Mouse (Mus musculus) olfactory bulb, adult 2 months (tissue): ENCODE measurements at regions not wholly inside any gene's neighbourhood (a gene's known extent, or its start where the extent isn't known, plus 50 kb on each side); places are given as distances from the start of the nearest gene placed in this dataset.

ENCODE experiments used
- CTCF ChIP-seq: fragments of 200-500 bp; IDR thresholded peaks from 2 replicates; pipeline ENCODE4 v1.5.1; 2012; ENCODE audit warnings: low read depth, mild to moderate bottlenecking, low read length, moderate library complexity; ENCODE audit not compliant: insufficient read depth
- POLR2A ChIP-seq: fragments of 200-500 bp; IDR thresholded peaks from 2 replicates; pipeline ENCODE4 v1.6.1; 2012; ENCODE audit warnings: mild to moderate bottlenecking, low read depth, low read length, moderate library complexity; ENCODE audit not compliant: insufficient read depth

- TF ChIP-seq CTCF (no peak), POLR2A (no peak)
Observed at GRCm38 (mm10) chr19:33068351-33068955, 311.2 kb downstream of the Pten start.
